Mouse (Mus musculus): ENCODE measurements at regions not wholly inside any gene's neighbourhood (a gene's known extent, or its start where the extent isn't known, plus 50 kb on each side); places are given as distances from the start of the nearest gene placed in this dataset.

DNA sequence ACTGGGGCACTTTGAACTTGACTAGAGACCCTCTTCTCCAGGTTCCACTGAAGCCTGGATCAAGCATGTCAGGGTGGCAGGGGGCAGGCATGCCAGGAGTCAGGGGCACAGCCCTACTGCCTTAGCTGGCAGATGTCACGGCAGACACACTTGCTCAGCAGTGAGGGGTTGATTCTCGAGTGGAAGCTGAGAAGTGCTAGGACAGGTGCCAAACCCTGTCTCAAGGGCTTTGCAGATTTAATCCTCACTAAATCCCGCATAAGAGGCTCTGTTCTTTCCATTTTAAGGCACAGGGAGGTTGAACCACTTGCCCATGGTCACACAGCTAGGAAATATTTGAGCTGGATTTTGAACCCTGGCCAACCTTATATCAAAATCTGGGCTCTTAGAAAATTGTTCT, 223.5 kb upstream of the Mvb12b start:
- Histone ChIP-seq H3K9me3 (replicated peaks) (no peaks in the 10 kb centered on the region), H3K36me3 (no peaks in the 10 kb centered on the region), H3K27ac (no peak overlapping the region), H3K4me3 (no peak overlapping the region), H3K9ac (no peak overlapping the region), H3K4me1 (replicated peaks) (no peaks in the 10 kb centered on the region), H3K4me2 (no peak overlapping the region), H3K27me3 (peaks cover 4% of the 10 kb centered on the region)
- 47% methylated on average over 3 of the region's 3 CpGs for WGBS
- no peak for ATAC-seq (replicated peaks; ENCODE audit: insufficient number of reproducible peaks, insufficient read depth, low FRiP score, low read depth)

DNA sequence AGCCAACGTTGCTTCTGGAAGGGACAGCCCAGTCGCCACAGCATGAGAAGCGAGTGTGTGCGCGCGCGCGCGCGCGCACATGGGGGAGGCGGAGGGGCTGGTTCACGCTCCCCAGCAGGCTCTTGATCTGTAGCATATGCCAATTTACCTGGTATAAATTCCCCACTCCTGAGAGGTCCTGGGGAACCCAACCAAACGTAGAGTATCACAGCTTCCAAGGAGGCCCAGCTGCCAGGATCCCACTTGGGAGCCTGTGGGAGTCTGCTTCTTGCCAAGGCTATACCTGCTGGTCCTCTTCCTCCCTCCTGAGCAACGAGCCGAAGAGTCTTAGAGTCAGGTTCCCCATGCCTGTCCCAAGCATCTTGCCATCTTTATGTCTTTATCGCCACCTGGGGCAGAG, 222.8 kb upstream of the Mvb12b start:
- Histone ChIP-seq H3K4me2 (no peak overlapping the region), H3K27me3 (peaks cover 4% of the 10 kb centered on the region), H3K9me3 (replicated peaks) (no peaks in the 10 kb centered on the region), H3K9ac (no peak overlapping the region), H3K27ac (no peak overlapping the region), H3K36me3 (no peaks in the 10 kb centered on the region), H3K4me1 (replicated peaks) (no peaks in the 10 kb centered on the region), H3K4me3 (no peak overlapping the region)
- ATAC-seq (replicated peaks; ENCODE audit: insufficient number of reproducible peaks, insufficient read depth, low FRiP score, low read depth): no peak
- WGBS: 77% methylated on average over 17 of the region's 17 CpGs

DNA sequence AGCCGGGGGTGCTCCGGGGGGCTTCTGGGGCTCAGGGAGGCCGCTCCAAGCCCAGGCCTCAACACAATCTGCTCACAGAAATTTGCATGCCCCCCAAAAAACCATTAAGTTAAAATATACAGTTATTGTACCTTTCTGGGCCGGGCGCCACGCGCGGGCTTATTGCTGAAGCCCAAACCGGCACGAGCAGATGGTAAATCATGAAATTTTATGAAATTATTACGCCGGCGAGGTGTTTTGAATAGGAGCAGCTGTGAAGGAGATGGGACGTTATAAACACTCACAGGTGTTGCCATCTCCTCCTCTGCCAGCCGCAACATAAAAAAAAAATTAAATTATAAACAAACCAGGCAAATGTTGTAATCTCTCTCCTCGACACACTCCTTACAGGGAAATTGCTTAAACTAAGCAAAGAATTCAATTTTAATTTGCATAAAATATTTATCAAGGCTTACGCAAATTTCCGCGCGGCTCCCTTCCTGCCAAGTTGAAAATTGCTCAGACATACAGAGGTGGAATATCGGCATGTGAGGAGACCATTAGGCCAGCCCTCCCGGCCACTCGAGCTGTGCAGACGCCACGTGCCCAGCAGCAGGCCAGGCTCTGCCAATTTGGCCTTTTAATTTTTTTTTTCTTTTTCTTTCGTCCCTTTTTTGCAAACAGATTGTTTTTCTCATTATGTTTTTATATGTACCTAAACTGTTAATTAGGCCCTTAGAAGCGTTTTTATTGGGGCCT, 220.0 kb upstream of the Mvb12b start:
- Histone ChIP-seq H3K4me3 (no peak overlapping the region), H3K4me2 (no peak overlapping the region), H3K27me3 (peaks cover 4% of the 10 kb centered on the region; the same call in 1 of the 2 replicates), H3K9me3 (replicated peaks) (no peaks in the 10 kb centered on the region), H3K4me1 (replicated peaks) (no peaks in the 10 kb centered on the region), H3K9ac (no peak overlapping the region), H3K36me3 (no peaks in the 10 kb centered on the region), H3K27ac (no peak overlapping the region)
- no peak for ATAC-seq (replicated peaks; ENCODE audit: insufficient number of reproducible peaks, insufficient read depth, low FRiP score, low read depth)
- WGBS: 73% methylated on average over 27 of the region's 27 CpGs

DNA sequence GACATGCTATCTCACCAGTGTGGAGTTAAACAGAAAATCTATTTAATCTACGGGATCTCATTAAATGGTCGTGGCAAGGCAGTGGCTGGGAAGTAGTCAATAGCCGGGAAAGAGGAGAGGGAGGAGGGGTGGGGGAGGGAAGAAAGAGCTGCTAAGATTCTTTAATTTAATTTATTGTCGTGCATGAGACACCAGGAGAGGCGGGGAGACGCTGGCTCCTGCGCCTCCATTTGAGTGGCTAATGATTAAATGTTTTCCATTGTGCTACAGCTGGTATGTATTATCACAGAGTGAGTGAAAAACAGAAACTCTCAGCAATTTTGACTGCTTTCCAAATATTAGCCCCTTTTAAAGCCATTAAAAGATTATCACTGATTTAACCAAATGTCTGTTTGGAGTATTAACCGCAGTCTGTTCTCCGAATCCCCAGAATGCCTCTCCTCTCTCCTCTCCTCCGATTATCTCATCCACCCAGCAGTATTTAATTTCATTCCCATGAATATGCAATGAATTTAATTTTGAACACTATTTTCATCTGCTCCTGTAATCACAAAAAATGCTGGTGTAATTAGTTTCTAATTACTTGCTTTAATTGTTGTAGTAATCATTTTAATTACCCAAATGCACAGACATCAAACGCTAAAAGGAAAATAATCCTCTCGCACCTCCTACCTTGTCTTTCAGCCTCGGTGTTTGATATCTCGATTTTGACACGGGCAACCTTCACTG, 219.3 kb upstream of the Mvb12b start:
- Histone ChIP-seq H3K4me3 (no peak overlapping the region), H3K4me1 (replicated peaks) (no peaks in the 10 kb centered on the region), H3K9ac (no peak overlapping the region), H3K27ac (no peak overlapping the region), H3K27me3 (peaks cover 4% of the 10 kb centered on the region; the same call in 1 of the 2 replicates), H3K36me3 (no peaks in the 10 kb centered on the region), H3K4me2 (no peak overlapping the region), H3K9me3 (replicated peaks) (no peaks in the 10 kb centered on the region)
- 51% methylated on average over 15 of the region's 15 CpGs for WGBS
- ATAC-seq (replicated peaks; ENCODE audit: insufficient number of reproducible peaks, insufficient read depth, low FRiP score, low read depth): no peak

DNA sequence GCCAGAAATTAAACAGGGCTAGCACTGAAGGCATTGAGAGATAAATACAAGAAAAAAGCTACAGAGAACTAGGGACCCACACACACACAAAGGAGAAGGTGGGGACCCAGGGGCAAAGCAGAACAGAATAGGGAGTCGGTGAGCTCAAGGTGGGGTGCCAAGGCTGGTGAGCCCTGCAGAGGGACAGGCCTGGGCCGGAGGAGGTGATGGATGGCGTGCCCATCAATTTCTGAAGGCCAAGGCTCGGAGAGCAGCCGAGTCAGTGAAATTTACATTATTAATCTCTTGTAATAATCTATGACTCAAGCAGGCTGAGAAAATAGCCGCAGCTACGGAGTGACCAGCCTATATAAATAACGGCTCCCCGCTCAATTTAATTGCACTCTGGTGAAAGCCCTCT, 218.5 kb upstream of the Mvb12b start:
- Histone ChIP-seq H3K9ac (no peak overlapping the region), H3K36me3 (no peaks in the 10 kb centered on the region), H3K4me2 (no peak overlapping the region), H3K4me1 (replicated peaks) (no peaks in the 10 kb centered on the region), H3K4me3 (no peak overlapping the region), H3K27me3 (peaks cover 4% of the 10 kb centered on the region; the same call in 1 of the 2 replicates), H3K27ac (no peak overlapping the region), H3K9me3 (replicated peaks) (no peaks in the 10 kb centered on the region)
- WGBS: 66% methylated on average over 9 of the region's 9 CpGs
- ATAC-seq (replicated peaks; ENCODE audit: insufficient number of reproducible peaks, insufficient read depth, low FRiP score, low read depth): no peak

DNA sequence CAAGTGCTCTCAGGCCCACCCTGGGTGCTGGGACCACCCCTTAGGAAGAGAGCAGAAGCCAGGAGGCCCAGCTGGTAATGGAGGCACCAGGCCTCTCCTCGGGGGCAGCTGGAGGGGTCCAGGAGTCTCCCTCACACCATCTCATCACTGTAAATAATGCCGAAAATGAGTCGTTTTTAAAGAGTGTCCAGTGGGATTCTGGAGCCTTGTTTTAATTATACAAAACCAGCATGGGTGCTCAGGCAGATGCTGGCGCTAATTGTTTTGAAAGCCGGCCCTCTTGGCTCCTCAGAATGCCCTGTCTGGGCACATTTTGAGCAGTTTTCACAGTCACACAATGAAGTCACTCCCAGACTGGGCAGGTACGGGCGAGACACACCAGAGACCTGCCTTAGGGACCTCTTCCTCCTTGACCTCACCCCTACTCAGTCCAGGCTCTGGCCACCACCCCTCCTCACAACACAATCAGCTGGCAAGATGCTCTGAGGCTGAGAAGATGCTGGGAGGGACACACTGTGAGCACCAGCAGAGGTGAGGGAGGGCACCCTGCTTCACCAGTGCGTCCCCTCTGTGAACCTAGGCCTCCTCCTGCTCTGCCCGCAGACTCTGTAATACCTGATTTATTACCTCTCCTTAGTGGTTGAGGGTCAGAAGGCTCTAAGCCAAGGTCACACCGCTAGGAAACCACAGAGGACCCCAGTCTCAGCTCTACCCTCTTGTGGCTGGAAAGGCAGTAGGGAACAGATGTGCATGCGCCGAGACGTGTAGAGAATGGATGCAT, 217.7 kb upstream of the Mvb12b start:
- no peak for ATAC-seq (replicated peaks; ENCODE audit: insufficient number of reproducible peaks, insufficient read depth, low FRiP score, low read depth)
- Histone ChIP-seq H3K9me3 (replicated peaks) (no peaks in the 10 kb centered on the region), H3K4me1 (replicated peaks) (no peaks in the 10 kb centered on the region), H3K27ac (no peak overlapping the region), H3K9ac (no peak overlapping the region), H3K4me2 (no peak overlapping the region), H3K4me3 (no peak overlapping the region), H3K36me3 (no peaks in the 10 kb centered on the region), H3K27me3 (0 out of 2 replicates have a peak, but pooled peaks cover 3% of the 10 kb centered on the region)
- 68% methylated on average over 13 of the region's 13 CpGs for WGBS

DNA sequence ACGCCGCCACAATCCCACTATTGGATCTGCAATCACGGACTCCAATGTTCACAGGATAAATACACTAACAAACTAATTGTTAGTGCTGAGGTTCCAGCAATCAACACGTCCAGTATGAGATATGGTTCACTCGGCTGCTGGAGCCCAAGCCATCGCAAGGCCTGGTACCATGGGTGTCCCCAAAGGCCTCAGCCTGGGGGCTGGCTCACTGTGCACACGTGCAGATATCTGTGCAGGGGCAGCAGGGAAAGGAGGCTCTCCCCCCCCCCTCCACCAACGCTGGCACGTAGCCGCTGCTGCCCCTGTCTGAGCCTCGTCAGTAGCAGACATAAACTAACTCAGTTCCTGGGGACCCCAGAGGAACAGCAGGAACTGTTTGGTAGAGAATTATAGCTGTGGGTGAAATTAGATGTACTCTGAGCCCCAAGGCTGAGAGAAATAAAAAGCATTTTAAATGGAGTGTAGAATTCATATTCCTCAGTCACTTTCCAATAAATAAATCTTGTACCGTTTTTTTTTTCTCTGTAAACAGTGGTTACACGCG, 210.3 kb upstream of the Mvb12b start:
- H3K27me3 ChIP-seq: no peaks in the 10 kb centered on the region

DNA sequence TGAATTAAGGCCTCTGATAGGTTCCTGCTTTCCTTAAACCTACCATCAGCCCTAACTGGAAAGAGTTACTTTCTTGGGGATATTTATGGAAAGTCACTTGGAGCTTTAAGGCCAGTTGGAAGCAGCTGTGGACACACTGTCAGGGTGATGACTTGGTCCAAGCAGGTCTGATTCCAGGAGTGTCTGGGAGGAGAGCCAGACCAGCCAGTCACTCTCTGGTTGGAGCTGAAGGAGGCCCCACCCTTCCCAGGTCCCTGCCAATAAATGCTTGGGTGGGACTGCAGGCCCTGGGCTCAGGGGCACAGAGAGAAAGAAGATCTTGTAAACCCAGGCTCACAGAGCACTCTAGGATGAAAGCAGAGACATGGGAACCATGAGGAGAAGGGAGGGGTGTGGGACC, 208.8 kb upstream of the Mvb12b start:
- H3K27me3 ChIP-seq: no peaks in the 10 kb centered on the region
- no peaks in the 10 kb centered on the region for H3K4me1 ChIP-seq (replicated peaks)
- no peaks in the 10 kb centered on the region for H3K9me3 ChIP-seq (replicated peaks)
- H3K9ac ChIP-seq: no peak overlapping the region
- no peaks in the 10 kb centered on the region for H3K36me3 ChIP-seq
- ATAC-seq (replicated peaks; ENCODE audit: insufficient number of reproducible peaks, insufficient read depth, low FRiP score, low read depth): no peak
- no peak overlapping the region for H3K4me3 ChIP-seq
- no peak overlapping the region for H3K27ac ChIP-seq
- no peak overlapping the region for H3K4me2 ChIP-seq

More for the DNA sequence above, 210.3 kb upstream of the Mvb12b start:
- H3K27ac ChIP-seq: no peak overlapping the region
- H3K4me2 ChIP-seq: no peak overlapping the region
- H3K4me3 ChIP-seq: no peak overlapping the region
- no peaks in the 10 kb centered on the region for H3K4me1 ChIP-seq (replicated peaks)
- ATAC-seq (replicated peaks; ENCODE audit: insufficient number of reproducible peaks, insufficient read depth, low FRiP score, low read depth): no peak
- H3K9ac ChIP-seq: no peak overlapping the region
- no peaks in the 10 kb centered on the region for H3K36me3 ChIP-seq
- WGBS: 64% methylated on average over 14 of the region's 14 CpGs
- no peaks in the 10 kb centered on the region for H3K9me3 ChIP-seq (replicated peaks)

DNA sequence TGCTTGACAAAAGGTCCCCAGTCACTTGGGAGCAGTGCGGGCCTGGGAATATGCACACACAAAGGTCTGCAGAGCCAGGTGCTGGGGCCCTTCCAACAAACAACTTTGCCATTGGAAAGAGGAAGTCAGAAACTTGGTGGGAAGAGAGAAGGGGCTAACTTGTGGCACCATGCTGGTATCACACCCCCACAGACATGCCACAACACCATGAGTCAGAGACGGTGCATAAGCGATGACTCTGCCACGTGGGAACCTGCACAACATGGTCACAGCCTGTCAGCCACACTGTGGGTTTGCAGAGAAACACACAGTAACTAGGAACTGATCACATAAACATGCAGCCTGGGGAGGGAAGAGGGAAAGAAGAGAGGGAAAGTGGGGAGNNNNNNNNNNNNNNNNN, 201.1 kb upstream of the Mvb12b start:
- no peaks in the 10 kb centered on the region for H3K27me3 ChIP-seq
- no peak overlapping the region for H3K4me3 ChIP-seq
- no peak overlapping the region for H3K4me2 ChIP-seq
- 61% methylated on average over 4 of the region's 4 CpGs for WGBS
- ATAC-seq (replicated peaks; ENCODE audit: insufficient number of reproducible peaks, insufficient read depth, low FRiP score, low read depth): no peak
- no peaks in the 10 kb centered on the region for H3K9me3 ChIP-seq (replicated peaks)
- H3K9ac ChIP-seq: no peak overlapping the region
- H3K27ac ChIP-seq: no peak overlapping the region
- no peaks in the 10 kb centered on the region for H3K4me1 ChIP-seq (replicated peaks)
- H3K36me3 ChIP-seq: no peaks in the 10 kb centered on the region

DNA sequence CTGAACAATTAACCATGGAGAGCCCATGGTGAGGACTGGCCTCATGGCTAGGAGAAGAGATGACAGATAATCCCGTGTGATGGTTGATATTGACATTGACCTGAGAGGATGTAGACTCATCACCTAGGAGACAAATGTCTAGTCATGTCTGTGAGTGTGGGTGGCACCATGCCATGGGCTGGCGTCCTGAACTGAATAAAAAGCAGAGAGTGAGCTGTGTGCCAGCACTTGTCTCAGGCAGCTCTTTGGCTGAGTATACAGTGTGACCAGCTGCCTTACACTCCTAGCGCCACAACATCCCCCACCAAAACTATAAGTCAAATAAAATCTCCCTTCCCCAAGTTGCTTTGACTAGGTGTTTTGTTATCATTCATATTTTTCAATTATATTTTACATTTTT, 198.4 kb upstream of the Mvb12b start:
- ATAC-seq (replicated peaks; ENCODE audit: insufficient number of reproducible peaks, insufficient read depth, low FRiP score, low read depth): no peak
- no peak overlapping the region for H3K9ac ChIP-seq
- 69% methylated on average over 3 of the region's 3 CpGs for whole genome bisulfite sequencing
- H3K27me3 ChIP-seq: no peaks in the 10 kb centered on the region
- no peaks in the 10 kb centered on the region for H3K4me1 ChIP-seq (replicated peaks)
- H3K36me3 ChIP-seq: no peaks in the 10 kb centered on the region
- no peak overlapping the region for H3K27ac ChIP-seq
- no peak overlapping the region for H3K4me2 ChIP-seq
- H3K4me3 ChIP-seq: no peak overlapping the region
- no peaks in the 10 kb centered on the region for H3K9me3 ChIP-seq (replicated peaks)

DNA sequence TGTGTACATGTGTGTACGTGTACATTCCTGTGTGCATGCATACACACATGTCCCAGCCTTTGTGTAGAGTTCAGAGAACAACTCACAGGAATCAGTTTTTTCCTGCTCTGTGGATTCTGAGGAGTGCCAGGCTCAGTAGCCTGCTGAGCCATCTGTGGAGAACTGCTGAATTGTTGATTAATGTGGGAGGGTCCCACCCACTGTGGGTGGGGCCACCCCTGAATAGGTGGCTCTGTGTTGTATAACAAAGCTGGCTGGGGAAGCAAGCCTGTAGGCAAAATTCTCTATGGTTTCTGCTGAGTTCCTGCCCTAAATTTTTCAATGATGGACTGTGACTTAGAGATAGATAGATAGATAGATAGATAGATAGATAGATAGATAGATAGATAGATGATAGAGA, 196.8 kb upstream of the Mvb12b start:
- no peak overlapping the region for H3K4me3 ChIP-seq
- WGBS: 79% methylated on average over 1 of the region's 1 CpGs
- H3K4me1 ChIP-seq (replicated peaks): no peaks in the 10 kb centered on the region
- H3K36me3 ChIP-seq: no peaks in the 10 kb centered on the region
- H3K27me3 ChIP-seq: no peaks in the 10 kb centered on the region
- H3K27ac ChIP-seq: no peak overlapping the region
- H3K4me2 ChIP-seq: no peak overlapping the region
- H3K9ac ChIP-seq: no peak overlapping the region
- ATAC-seq (replicated peaks; ENCODE audit: insufficient number of reproducible peaks, insufficient read depth, low FRiP score, low read depth): no peak
- no peaks in the 10 kb centered on the region for H3K9me3 ChIP-seq (replicated peaks)
